Comparison of ENCODE assay signal across 8 mouse cellular contexts in genomic region chr9:44494863-44495809, GRCm38 (mm10). TPM values are rescaled to one million over a fixed set of nuclear protein-coding genes. Genes with fewer than 3 reads are reported as not detected.
DNase-seq lines count a peak whose midpoint lies in the region; ATAC-seq and TF ChIP-seq lines count a peak whose summit lies in the region.

No protein-coding gene starts in this region.

- peak overlapping the region; percentile 47 for H3K4me2 ChIP-seq in heart, embryonic 12.5 days
- H3K4me2 ChIP-seq in neural tube, embryonic 14.5 days (ENCODE audit: low read depth, low read length), result 0 out of 2 replicates have a peak overlapping the region, but pooled peaks have one; percentile 17

- H3K4me1 ChIP-seq in testis, adult 2 months (ENCODE audit: control insufficient read depth, insufficient read depth, low read length), result peaks cover 45% of the 10 kb centered on the region
- H3K4me1 ChIP-seq in heart, embryonic 12.5 days (replicated peaks), result peaks cover 99% of the 10 kb centered on the region
- H3K4me1 ChIP-seq in limb, embryonic 10.5 days, result peaks cover 97% of the 10 kb centered on the region
- peaks cover 68% of the 10 kb centered on the region for H3K4me1 ChIP-seq in neural tube, embryonic 14.5 days (ENCODE audit: control insufficient read depth, insufficient read depth, low read length)

- H3K9me3 ChIP-seq in heart, embryonic 12.5 days (replicated peaks), result no peaks in the 10 kb centered on the region
- H3K9me3 ChIP-seq in limb, embryonic 10.5 days (replicated peaks), result no peaks in the 10 kb centered on the region
- H3K9me3 ChIP-seq in neural tube, embryonic 14.5 days (ENCODE audit: control insufficient read depth, low read length), result no peaks in the 10 kb centered on the region

- ATAC-seq in cerebellum, adult (ENCODE audit: insufficient number of reproducible peaks, low FRiP score, low TSS enrichment), result no peak
- ATAC-seq in heart, embryonic 12.5 days (ENCODE audit: insufficient number of reproducible peaks, low FRiP score), result no peak
- no peak for ATAC-seq in neural tube, embryonic 14.5 days (ENCODE audit: low read depth)

- no peak overlapping the region for H3K4me3 ChIP-seq in testis, adult 2 months (ENCODE audit: control insufficient read depth, low read depth, low read length)
- no peak overlapping the region for H3K4me3 ChIP-seq in heart, embryonic 12.5 days
- peak overlapping the region; percentile 31; the same call in 1 of the 2 replicates for H3K4me3 ChIP-seq in limb, embryonic 10.5 days
- H3K4me3 ChIP-seq in neural tube, embryonic 14.5 days (ENCODE audit: low read depth, low read length), result no peak overlapping the region

- peak overlapping the region; percentile 7 for H3K27ac ChIP-seq in testis, adult 2 months (ENCODE audit: control insufficient read depth, insufficient read depth, low read depth, low read length)
- H3K27ac ChIP-seq in heart, embryonic 12.5 days (ENCODE audit: poor library complexity, severe bottlenecking), result peak overlapping the region; percentile 83
- peak overlapping the region; percentile 83 for H3K27ac ChIP-seq in limb, embryonic 10.5 days
- peak overlapping the region; percentile 16; the same call in 1 of the 2 replicates for H3K27ac ChIP-seq in neural tube, embryonic 14.5 days (ENCODE audit: low read depth, low read length)

- TF ChIP-seq POLR2A in testis, adult 2 months (IDR thresholded peaks at IDR 0.05; ENCODE audit: control insufficient read depth, low read depth, low read length), result no peak

- no peak for TF ChIP-seq CTCF in testis, adult 2 months (IDR thresholded peaks at IDR 0.05; ENCODE audit: control insufficient read depth, insufficient read depth, insufficient replicate concordance, low read depth, low read length)

- DNase-seq in cerebellum, adult 18-20 months, result peak; percentile 42 to 48
- no peak for DNase-seq in testis, postnatal 14 days (ENCODE audit: low spot score)
- no peak for DNase-seq in limb, embryonic 10.5 days (ENCODE audit: low spot score)
- DNase-seq in spleen, postnatal 10 days (ENCODE audit: low spot score in 2 of 2), result no peak

- WGBS in heart, embryonic 12.5 days, result 41% methylated on average over 9 of the region's 9 CpGs
- 36% methylated on average over 9 of the region's 9 CpGs for WGBS in limb, embryonic 10.5 days
- WGBS in neural tube, embryonic 14.5 days, result 47% methylated on average over 9 of the region's 9 CpGs

- H3K9ac ChIP-seq in heart, embryonic 12.5 days, result peak overlapping the region; percentile 19; the same call in 1 of the 2 replicates
- no peak overlapping the region for H3K9ac ChIP-seq in neural tube, embryonic 14.5 days (replicated peaks; ENCODE audit: low read depth, low read length)

- no peaks in the 10 kb centered on the region for H3K36me3 ChIP-seq in testis, adult 2 months (ENCODE audit: control insufficient read depth, insufficient read depth, low read length)
- no peaks in the 10 kb centered on the region for H3K36me3 ChIP-seq in heart, embryonic 12.5 days
- H3K36me3 ChIP-seq in limb, embryonic 10.5 days, result peaks cover 17% of the 10 kb centered on the region
- no peaks in the 10 kb centered on the region for H3K36me3 ChIP-seq in neural tube, embryonic 14.5 days (ENCODE audit: control insufficient read depth, insufficient read depth, low read length)

- no peaks in the 10 kb centered on the region for H3K27me3 ChIP-seq in testis, adult 2 months (ENCODE audit: control insufficient read depth, insufficient read depth, low read length)
- H3K27me3 ChIP-seq in heart, embryonic 12.5 days (replicated peaks), result no peaks in the 10 kb centered on the region
- H3K27me3 ChIP-seq in limb, embryonic 10.5 days (ENCODE audit: low read depth, poor library complexity, severe bottlenecking), result no peaks in the 10 kb centered on the region
- H3K27me3 ChIP-seq in neural tube, embryonic 14.5 days (ENCODE audit: control insufficient read depth, insufficient read depth, low read length), result no peaks in the 10 kb centered on the region

RNA-seq across cellular contexts. Expression of gene Bcl9l, which starts 12.5 kb away (rescaled TPM):
- polyA plus RNA-seq in testis, adult 2 months (2012; rRNA removed), result 8.4 and 9.1 TPM in 2 replicates
- 11.3 and 12.3 TPM in 2 replicates for polyA plus RNA-seq in heart, embryonic 12.5 days (2016; fragmentation: Nextera tagmentation; extraction: Ambion mirVana)
- 9.0 and 12.1 TPM in 2 replicates for polyA plus RNA-seq in limb, embryonic 10.5 days (2016; fragmentation: Nextera tagmentation; extraction: Ambion mirVana)
- polyA plus RNA-seq in neural tube, embryonic 14.5 days (2014; fragmentation: Nextera tagmentation; extraction: Ambion mirVana), result 11.5 and 12.3 TPM in 2 replicates

RNA-seq across cellular contexts. Expression of gene Upk2, which starts 40.4 kb away (rescaled TPM):
- 2.2 and 4.3 TPM in 2 replicates for polyA plus RNA-seq in testis, adult 2 months (2012; rRNA removed)
- 0.42 TPM in 1 of 2 replicates, not detected in the other for polyA plus RNA-seq in heart, embryonic 12.5 days (2016; fragmentation: Nextera tagmentation; extraction: Ambion mirVana)
- 0.36 TPM in 1 of 2 replicates, not detected in the other for polyA plus RNA-seq in limb, embryonic 10.5 days (2016; fragmentation: Nextera tagmentation; extraction: Ambion mirVana)
- not detected in 2 replicates for polyA plus RNA-seq in neural tube, embryonic 14.5 days (2014; fragmentation: Nextera tagmentation; extraction: Ambion mirVana)

RNA-seq across cellular contexts. Expression of gene Foxr1, which starts 54.2 kb away (rescaled TPM):
- 1.5 and 2.0 TPM in 2 replicates for polyA plus RNA-seq in testis, adult 2 months (2012; rRNA removed)
- polyA plus RNA-seq in heart, embryonic 12.5 days (2016; fragmentation: Nextera tagmentation; extraction: Ambion mirVana), result not detected in 2 replicates
- polyA plus RNA-seq in limb, embryonic 10.5 days (2016; fragmentation: Nextera tagmentation; extraction: Ambion mirVana), result not detected in 2 replicates
- not detected in 2 replicates for polyA plus RNA-seq in neural tube, embryonic 14.5 days (2014; fragmentation: Nextera tagmentation; extraction: Ambion mirVana)

Comparison
In these comparisons a context has a peak if more than half of its experiments do, and no peak if none do; other contexts are left out.
1. DNase-seq: peak in cerebellum, adult 18-20 months (2 of 2); none in testis, postnatal 14 days (single experiment), limb, embryonic 10.5 days (single experiment) and spleen, postnatal 10 days (0 of 2).
2. H3K27ac ChIP-seq: peak in every context shown above with its lines; median percentile 83 in heart, embryonic 12.5 days; 83 in limb, embryonic 10.5 days; 16 in neural tube, embryonic 14.5 days; 7 in testis, adult 2 months.